Mouse (Mus musculus): ENCODE measurements at regions not wholly inside any gene's neighbourhood (a gene's known extent, or its start where the extent isn't known, plus 50 kb on each side); places are given as distances from the start of the nearest gene placed in this dataset.
A peak's percentile ranks its signal among the peaks of the same experiment; 100 is the strongest.
"Not testable (repeated sequence)": the region's sequence is repeated elsewhere in the genome, so short reads cannot be mapped to it uniquely, and the experiment has no call there.

- H3K4me2 ChIP-seq (replicated peaks): no peak overlapping the region
- H3K9me3 ChIP-seq: no peaks in the 10 kb centered on the region
- H3K9ac ChIP-seq (replicated peaks): no peak overlapping the region
- 90% methylated on average over 7 of the region's 7 CpGs for WGBS
- H3K4me3 ChIP-seq: no peak overlapping the region
- no peaks in the 10 kb centered on the region for H3K4me1 ChIP-seq
- ATAC-seq (replicated peaks): no peak
- no peaks in the 10 kb centered on the region for H3K36me3 ChIP-seq
- no peaks in the 10 kb centered on the region for H3K27me3 ChIP-seq
- no peak overlapping the region for H3K27ac ChIP-seq (replicated peaks)
Measured at GRCm38 (mm10) chr7:73688451-73688850, 51.7 kb upstream of the Fam174b start.

DNA sequence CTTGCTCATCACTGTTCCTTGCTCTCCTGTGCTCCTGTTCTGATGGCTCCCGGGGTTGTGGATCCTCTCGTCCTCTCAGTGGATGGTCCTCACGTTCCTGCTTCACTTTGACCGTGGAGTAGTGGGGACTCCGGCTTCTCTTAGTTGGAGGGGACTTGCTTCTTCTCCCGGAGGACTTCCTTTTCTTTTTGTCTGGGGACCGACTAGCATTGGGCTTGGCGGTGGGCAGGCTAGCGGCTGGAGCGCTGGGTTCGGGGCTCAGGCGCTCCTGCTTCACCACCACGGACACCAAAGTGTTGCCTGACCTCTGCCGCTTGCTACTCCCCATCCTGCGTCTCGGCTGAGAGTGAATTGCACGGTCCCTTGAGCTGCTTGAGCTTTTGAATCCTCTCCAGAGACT lies 53.9 kb upstream of the Fam174b start:
- not testable (repeated sequence) for H3K4me1 ChIP-seq; H3K27me3 ChIP-seq; H3K4me3 ChIP-seq; ATAC-seq (replicated peaks); H3K9ac ChIP-seq (replicated peaks); H3K9me3 ChIP-seq; H3K4me2 ChIP-seq (replicated peaks); H3K27ac ChIP-seq (replicated peaks); H3K36me3 ChIP-seq
- 93% methylated on average over 13 of the region's 17 CpGs for WGBS

DNA sequence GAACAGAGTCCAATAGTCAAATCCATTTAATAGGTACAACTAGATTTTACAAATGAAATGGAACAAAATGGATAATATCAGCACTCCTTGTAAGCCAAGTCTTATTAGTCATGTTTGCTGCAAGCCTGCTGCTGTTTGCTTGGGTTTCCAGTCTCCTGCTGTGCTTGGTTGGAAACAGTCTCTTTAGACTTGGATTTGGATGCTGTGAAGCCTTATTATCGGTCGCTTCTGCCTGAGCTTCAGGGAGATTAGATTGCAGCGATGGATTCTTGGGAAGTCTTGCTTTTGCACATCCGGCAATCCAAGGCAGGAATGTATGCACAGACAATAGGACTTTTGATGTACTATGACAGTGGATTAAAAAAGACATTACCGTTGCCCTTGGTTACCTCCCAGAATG lies 57.3 kb upstream of the Fam174b start:
- no peak overlapping the region for H3K4me2 ChIP-seq (replicated peaks)
- H3K4me3 ChIP-seq: no peak overlapping the region
- no peak overlapping the region for H3K9ac ChIP-seq (replicated peaks)
- 32% methylated on average over 5 of the region's 5 CpGs for WGBS
- no peaks in the 10 kb centered on the region for H3K4me1 ChIP-seq
- H3K9me3 ChIP-seq: no peaks in the 10 kb centered on the region
- no peaks in the 10 kb centered on the region for H3K36me3 ChIP-seq
- H3K27me3 ChIP-seq: no peaks in the 10 kb centered on the region
- no peak for ATAC-seq (replicated peaks)
- H3K27ac ChIP-seq (replicated peaks): no peak overlapping the region

DNA sequence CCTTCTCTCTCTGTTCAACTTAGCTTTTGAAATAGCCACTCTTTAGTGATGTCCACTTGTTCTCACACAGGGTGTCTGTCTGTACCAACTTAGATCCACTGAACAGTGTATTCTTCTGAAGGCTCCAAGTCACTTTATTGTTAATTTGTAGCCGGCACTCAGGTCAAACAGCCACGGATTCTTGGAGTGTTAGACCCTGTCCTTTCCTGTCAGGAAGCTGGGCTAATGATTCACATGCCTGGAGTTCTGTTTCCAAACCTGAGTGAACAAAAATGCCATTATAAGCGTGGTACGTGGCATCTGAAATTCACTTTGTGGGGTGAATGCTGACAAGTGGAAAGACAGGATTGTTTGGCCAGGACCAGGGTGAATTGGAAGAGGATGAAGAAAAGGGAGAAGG lies 69.5 kb upstream of the Fam174b start:
- Histone ChIP-seq H3K27ac (replicated peaks) (no peak overlapping the region), H3K36me3 (no peaks in the 10 kb centered on the region), H3K9ac (replicated peaks) (no peak overlapping the region), H3K4me3 (no peak overlapping the region), H3K27me3 (no peaks in the 10 kb centered on the region), H3K4me1 (no peaks in the 10 kb centered on the region), H3K4me2 (replicated peaks) (no peak overlapping the region), H3K9me3 (no peaks in the 10 kb centered on the region)
- no peak for ATAC-seq (replicated peaks)
- WGBS: 74% methylated on average over 4 of the region's 4 CpGs

DNA sequence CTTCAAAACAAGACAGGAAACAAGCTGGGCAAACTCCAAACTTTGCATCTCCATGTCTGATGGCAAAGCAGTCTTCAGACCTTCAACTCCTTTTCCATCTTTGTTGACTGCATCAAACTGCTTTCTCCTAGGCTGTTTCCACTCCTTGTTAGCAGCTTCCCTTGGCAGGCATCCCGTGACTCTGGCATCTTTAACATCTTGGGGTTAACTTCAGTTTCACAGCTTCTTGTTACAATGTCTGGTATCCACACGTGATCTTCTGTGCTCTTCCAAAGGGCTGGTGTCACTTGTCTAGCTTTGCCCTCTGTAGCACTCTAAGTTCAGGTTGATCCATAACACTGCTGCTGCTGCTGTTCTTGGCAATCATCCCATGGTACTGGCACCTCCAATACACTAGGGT lies 71.3 kb upstream of the Fam174b start:
- no peak overlapping the region for H3K4me3 ChIP-seq
- H3K27me3 ChIP-seq: no peaks in the 10 kb centered on the region
- H3K9me3 ChIP-seq: no peaks in the 10 kb centered on the region
- no peak overlapping the region for H3K4me2 ChIP-seq (replicated peaks)
- no peak overlapping the region for H3K27ac ChIP-seq (replicated peaks)
- no peaks in the 10 kb centered on the region for H3K4me1 ChIP-seq
- no peak overlapping the region for H3K9ac ChIP-seq (replicated peaks)
- no peak for ATAC-seq (replicated peaks)
- WGBS: 83% methylated on average over 2 of the region's 2 CpGs
- no peaks in the 10 kb centered on the region for H3K36me3 ChIP-seq

- WGBS: 73% methylated on average over 14 of the region's 14 CpGs
- H3K9me3 ChIP-seq: no peaks in the 10 kb centered on the region
- no peak overlapping the region for H3K9ac ChIP-seq (replicated peaks)
- no peaks in the 10 kb centered on the region for H3K4me1 ChIP-seq
- H3K36me3 ChIP-seq: no peaks in the 10 kb centered on the region
- ATAC-seq (replicated peaks): no peak
- no peak overlapping the region for H3K4me2 ChIP-seq (replicated peaks)
- no peaks in the 10 kb centered on the region for H3K27me3 ChIP-seq
- no peak overlapping the region for H3K4me3 ChIP-seq
- no peak overlapping the region for H3K27ac ChIP-seq (replicated peaks)
Measured at GRCm38 (mm10) chr7:73666921-73667675, 73.0 kb upstream of the Fam174b start.

- Histone ChIP-seq H3K27ac (replicated peaks) (no peak overlapping the region), H3K9me3 (no peaks in the 10 kb centered on the region), H3K27me3 (no peaks in the 10 kb centered on the region), H3K9ac (replicated peaks) (no peak overlapping the region), H3K4me3 (no peak overlapping the region), H3K4me2 (replicated peaks) (no peak overlapping the region), H3K4me1 (no peaks in the 10 kb centered on the region), H3K36me3 (no peaks in the 10 kb centered on the region)
- ATAC-seq (replicated peaks): no peak
- WGBS: 51% methylated on average over 6 of the region's 6 CpGs
Measured at GRCm38 (mm10) chr7:73664962-73665361, 75.1 kb upstream of the Fam174b start.

DNA sequence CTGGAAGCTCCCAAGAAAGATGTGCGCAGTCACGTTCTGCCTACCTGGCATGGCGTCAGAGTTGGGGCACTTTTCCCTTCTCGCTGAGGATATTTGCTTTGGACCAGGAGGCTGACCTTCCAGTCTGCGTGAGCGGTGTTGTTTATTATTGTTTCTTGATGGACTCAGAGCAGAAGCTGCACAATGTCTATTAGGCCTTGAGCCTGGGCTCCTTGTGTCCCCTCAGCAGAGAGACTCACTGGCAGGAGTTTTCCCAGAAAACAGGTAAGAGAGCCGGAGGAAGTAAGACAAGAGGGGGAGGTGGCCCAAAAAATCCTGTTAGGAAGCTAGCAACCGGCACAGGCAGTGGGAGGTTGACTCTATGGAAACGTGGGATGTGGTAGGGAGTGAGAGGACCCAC lies 77.6 kb upstream of the Fam174b start:
- Histone ChIP-seq H3K36me3 (no peaks in the 10 kb centered on the region), H3K4me1 (no peaks in the 10 kb centered on the region), H3K4me2 (replicated peaks) (no peak overlapping the region), H3K9me3 (no peaks in the 10 kb centered on the region), H3K27ac (replicated peaks) (no peak overlapping the region), H3K27me3 (no peaks in the 10 kb centered on the region), H3K9ac (replicated peaks) (no peak overlapping the region), H3K4me3 (no peak overlapping the region)
- 90% methylated on average over 9 of the region's 9 CpGs for WGBS
- no peak for ATAC-seq (replicated peaks)

DNA sequence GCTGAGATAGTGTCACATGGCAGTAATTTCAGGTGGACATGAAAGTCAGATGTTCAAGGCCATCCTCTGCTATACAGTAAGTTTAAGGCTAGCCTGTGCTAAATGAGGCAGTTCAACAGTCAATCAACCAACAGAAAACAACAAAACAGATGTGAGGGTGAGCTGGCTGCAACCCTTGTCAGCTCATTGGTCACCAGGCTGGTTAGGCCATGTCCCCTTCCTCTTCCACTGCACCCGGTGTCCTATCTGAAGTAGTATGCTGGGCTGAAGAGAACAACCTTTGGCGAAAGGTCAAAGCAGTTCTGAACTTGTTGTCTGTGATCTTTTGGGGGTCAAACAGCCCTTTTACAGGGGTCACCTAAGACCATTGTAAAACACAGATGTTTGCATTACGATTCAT lies 78.2 kb upstream of the Fam174b start:
- no peaks in the 10 kb centered on the region for H3K36me3 ChIP-seq
- H3K4me1 ChIP-seq: no peaks in the 10 kb centered on the region
- H3K4me3 ChIP-seq: no peak overlapping the region
- no peaks in the 10 kb centered on the region for H3K27me3 ChIP-seq
- no peak overlapping the region for H3K4me2 ChIP-seq (replicated peaks)
- H3K27ac ChIP-seq (replicated peaks): no peak overlapping the region
- WGBS: 86% methylated on average over 3 of the region's 3 CpGs
- H3K9me3 ChIP-seq: no peaks in the 10 kb centered on the region
- ATAC-seq (replicated peaks): no peak
- no peak overlapping the region for H3K9ac ChIP-seq (replicated peaks)

- no peaks in the 10 kb centered on the region for H3K9me3 ChIP-seq
- no peak overlapping the region for H3K9ac ChIP-seq (replicated peaks)
- 83% methylated on average over 5 of the region's 5 CpGs for WGBS
- peaks cover 2% of the 10 kb centered on the region; the same call in 1 of the 2 replicates for H3K4me1 ChIP-seq
- H3K4me2 ChIP-seq (replicated peaks): no peak overlapping the region
- ATAC-seq (replicated peaks): no peak
- no peaks in the 10 kb centered on the region for H3K36me3 ChIP-seq
- no peaks in the 10 kb centered on the region for H3K27me3 ChIP-seq
- H3K4me3 ChIP-seq: no peak overlapping the region
- H3K27ac ChIP-seq (replicated peaks): no peak overlapping the region
Measured at GRCm38 (mm10) chr7:73659551-73659950, 80.6 kb upstream of the Fam174b start.

DNA sequence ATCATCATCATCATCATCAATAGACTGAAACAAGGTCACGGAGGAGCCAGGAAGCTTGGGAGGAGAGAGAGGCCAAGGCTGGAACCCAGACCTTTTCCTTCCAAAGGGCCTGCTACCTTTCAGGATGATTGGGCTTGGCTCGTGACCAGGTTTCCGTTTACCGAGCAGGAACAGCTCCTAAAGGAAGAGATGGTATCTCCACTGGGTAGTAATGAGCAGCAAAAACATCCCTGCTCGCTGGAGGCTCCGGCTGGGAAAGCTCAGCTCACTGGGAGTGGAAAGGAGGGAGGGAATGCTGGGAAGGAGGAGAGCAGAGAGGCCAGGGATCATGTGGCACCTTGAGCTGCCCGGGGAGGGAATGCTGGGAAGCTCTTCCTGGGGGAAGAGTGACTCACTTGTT lies 82.8 kb upstream of the Fam174b start:
- Histone ChIP-seq H3K4me2 (replicated peaks) (no peak overlapping the region), H3K36me3 (no peaks in the 10 kb centered on the region), H3K4me3 (no peak overlapping the region), H3K27ac (replicated peaks) (no peak overlapping the region), H3K9ac (replicated peaks) (no peak overlapping the region), H3K27me3 (no peaks in the 10 kb centered on the region), H3K9me3 (no peaks in the 10 kb centered on the region), H3K4me1 (peaks cover 5% of the 10 kb centered on the region; the same call in 1 of the 2 replicates)
- WGBS: 77% methylated on average over 7 of the region's 7 CpGs
- no peak for ATAC-seq (replicated peaks)

- H3K9me3 ChIP-seq; ATAC-seq (replicated peaks); H3K27ac ChIP-seq (replicated peaks); H3K36me3 ChIP-seq; H3K4me2 ChIP-seq (replicated peaks); H3K4me1 ChIP-seq; H3K4me3 ChIP-seq; H3K27me3 ChIP-seq; H3K9ac ChIP-seq (replicated peaks): not testable (repeated sequence)
- WGBS: 96% methylated on average over 16 of the region's 16 CpGs
Measured at GRCm38 (mm10) chr7:73656424-73656795, 83.7 kb upstream of the Fam174b start.

GRCm38 (mm10) chr7:73655787-73656423 lies 84.2 kb upstream of the Fam174b start:
- Histone ChIP-seq H3K27me3 (no peaks in the 10 kb centered on the region), H3K9me3 (no peaks in the 10 kb centered on the region), H3K9ac (replicated peaks) (no peak overlapping the region), H3K36me3 (no peaks in the 10 kb centered on the region), H3K4me3 (no peak overlapping the region), H3K27ac (replicated peaks) (no peak overlapping the region), H3K4me2 (replicated peaks) (no peak overlapping the region), H3K4me1 (peaks cover 5% of the 10 kb centered on the region; the same call in 1 of the 2 replicates)
- WGBS: 26% methylated on average over 5 of the region's 5 CpGs
- ATAC-seq (replicated peaks): peak; percentile 49

Data from forebrain, embryonic 15.5 days (tissue).